Mouse (Mus musculus) lung, embryonic 14.5 days (tissue): ENCODE data around the gene Nptn. TPM values are rescaled to one million over a fixed set of nuclear protein-coding genes. Genes with fewer than 3 reads are reported as not detected.

Source experiments
- ATAC-seq: fragments of 200-750 bp; cut with Nextera tagmentation; 2 replicates; pipeline ENCODE4 v1.8.0; 2017; ENCODE audit warnings: mild to moderate bottlenecking, moderate TSS enrichment, moderate library complexity; ENCODE audit not compliant: insufficient read depth
- DNase-seq: peaks from one replicate; pipeline ENCODE4 v3.0.0-alpha.2; 2015
- H3K27ac ChIP-seq: fragments of 300-500 bp; sonication (generic); 2 replicates; pipeline ENCODE4 v1.5.1; 2014; ENCODE audit warnings: low read depth, mild to moderate bottlenecking, moderate library complexity
- H3K27me3 ChIP-seq: fragments of 300-500 bp; sonication (generic); 2 replicates; pipeline ENCODE4 v1.6.1; 2014; ENCODE audit warnings: low read length, control low read depth; ENCODE audit not compliant: insufficient read depth
- H3K36me3 ChIP-seq: fragments of 300-500 bp; sonication (generic); 2 replicates; pipeline ENCODE4 v1.6.1; 2014; ENCODE audit warnings: control low read depth; ENCODE audit not compliant: insufficient read depth
- H3K4me1 ChIP-seq: fragments of 300-500 bp; sonication (generic); 2 replicates; pipeline ENCODE4 v1.6.1; 2014; ENCODE audit warnings: antibody characterized with exemption, control low read depth; ENCODE audit not compliant: insufficient read depth
- H3K4me2 ChIP-seq: fragments of 300-500 bp; sonication (generic); 2 replicates; pipeline ENCODE4 v1.6.1; 2014; ENCODE audit warnings: mild to moderate bottlenecking
- H3K4me3 ChIP-seq: fragments of 300-500 bp; sonication (generic); 2 replicates; pipeline ENCODE4 v1.5.1; 2014; ENCODE audit warnings: low read depth, low read length
- H3K9ac ChIP-seq: fragments of 300-500 bp; sonication (generic); 2 replicates; pipeline ENCODE4 v1.6.1; 2014
- H3K9me3 ChIP-seq: fragments of 300-500 bp; sonication (generic); 2 replicates; pipeline ENCODE4 v1.6.1; 2016; ENCODE audit warnings: low read depth, low read length, control low read depth
- CTCF ChIP-seq: IDR thresholded peaks from 2 replicates; pipeline ENCODE4 v1.5.1; 2016; ENCODE audit warnings: antibody characterized with exemption, low read depth
- WGBS: fragments of 180-500 bp; shearing (Covaris S2); extraction: QIAGEN DNeasy Blood & Tissue Kit; methylation state at CpG from one replicate; pipeline ENCODE4 v1.1.7; 2014; 5-methylcytosine and 5-hydroxymethylcytosine counted together
- polyA plus RNA-seq: library from polyadenylated mRNA; unstranded; fragments of >200 nt; fragmentation: Nextera tagmentation; extraction: Ambion mirVana; gene quantifications from 2 replicates; pipeline ENCODE4 v1.2.1, GENCODE M21; 2014

The Nptn gene
- polyA plus RNA-seq, 1 experiment from 2014 or later: 124 TPM

DNA sequence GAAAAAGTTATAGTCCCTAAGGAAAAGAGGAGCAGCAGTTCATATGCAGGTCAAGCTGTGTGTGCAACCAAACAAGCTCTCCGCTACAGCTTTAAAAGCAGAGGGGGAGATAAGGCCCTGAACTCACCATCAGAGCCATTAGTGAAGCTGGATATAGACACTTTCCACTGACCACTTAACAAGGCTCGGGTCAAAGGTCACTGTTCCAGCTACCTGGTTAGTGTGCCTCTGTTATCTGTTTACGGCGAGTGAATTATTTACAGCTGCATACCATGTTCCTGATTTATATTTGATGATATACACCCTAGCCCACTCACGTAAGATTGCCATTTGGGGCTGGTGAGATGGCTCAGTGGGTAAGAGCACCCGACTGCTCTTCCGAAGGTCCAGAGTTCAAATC lies 109.4 kb downstream of the Nptn start:
- Histone ChIP-seq H3K9me3 (no peaks in the 10 kb centered on the region), H3K4me1 (no peaks in the 10 kb centered on the region), H3K27ac (no peak overlapping the region), H3K4me3 (no peak overlapping the region), H3K9ac (no peak overlapping the region), H3K4me2 (no peak overlapping the region), H3K36me3 (no peaks in the 10 kb centered on the region), H3K27me3 (no peaks in the 10 kb centered on the region)
- WGBS: 75% methylated on average over 7 of the region's 7 CpGs
- ATAC-seq: no peak
- DNase-seq: no peak
- TF ChIP-seq CTCF: no peak

DNA sequence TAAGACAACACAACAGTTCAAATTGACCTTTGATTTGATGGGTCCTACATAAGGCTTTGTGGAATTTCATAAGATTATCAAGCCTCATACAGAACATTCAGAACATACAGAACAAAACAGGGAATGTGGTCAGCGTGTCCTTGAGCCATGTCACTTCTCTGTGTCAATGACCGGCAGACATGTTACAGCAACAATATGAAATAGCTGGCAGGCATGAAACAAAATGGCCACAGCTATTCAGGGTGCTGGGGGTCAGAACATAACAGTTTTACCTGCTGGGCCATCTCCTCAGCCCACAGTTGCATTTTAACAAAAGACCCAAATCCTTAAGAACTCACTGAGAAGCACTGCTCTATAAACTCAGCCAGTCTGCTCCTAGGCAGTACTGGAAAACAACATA lies 116.4 kb downstream of the Nptn start:
- 96% methylated on average over 2 of the region's 2 CpGs for WGBS
- no peaks in the 10 kb centered on the region for H3K4me1 ChIP-seq
- ATAC-seq (no peak), DNase-seq (no peak)
- H3K27me3 ChIP-seq: no peaks in the 10 kb centered on the region
- H3K9me3 ChIP-seq: no peaks in the 10 kb centered on the region
- no peaks in the 10 kb centered on the region for H3K36me3 ChIP-seq
- no peak overlapping the region for H3K9ac ChIP-seq
- TF ChIP-seq CTCF: no peak
- no peak overlapping the region for H3K27ac ChIP-seq
- H3K4me3 ChIP-seq: no peak overlapping the region
- no peak overlapping the region for H3K4me2 ChIP-seq

- WGBS: 63% methylated on average over 2 of the region's 2 CpGs
- DNase-seq (no peak), ATAC-seq (no peak)
- no peak overlapping the region for H3K4me2 ChIP-seq
- no peaks in the 10 kb centered on the region for H3K4me1 ChIP-seq
- no peaks in the 10 kb centered on the region for H3K36me3 ChIP-seq
- H3K9ac ChIP-seq: no peak overlapping the region
- H3K27ac ChIP-seq: no peak overlapping the region
- H3K27me3 ChIP-seq: no peaks in the 10 kb centered on the region
- H3K9me3 ChIP-seq: no peaks in the 10 kb centered on the region
- H3K4me3 ChIP-seq: no peak overlapping the region
- no peak for TF ChIP-seq CTCF
These were observed 119.7 kb downstream of the Nptn start for GRCm38 (mm10) chr9:58701751-58702150.

GRCm38 (mm10) chr9:58703766-58704165 lies 121.7 kb downstream of the Nptn start:
- no peak for DNase-seq
- Histone ChIP-seq H3K27ac (no peak overlapping the region), H3K4me1 (no peaks in the 10 kb centered on the region), H3K36me3 (no peaks in the 10 kb centered on the region), H3K4me2 (no peak overlapping the region), H3K27me3 (no peaks in the 10 kb centered on the region), H3K9me3 (no peaks in the 10 kb centered on the region), H3K9ac (no peak overlapping the region), H3K4me3 (no peak overlapping the region)
- 80% methylated on average over 7 of the region's 7 CpGs for WGBS
- TF ChIP-seq CTCF: no peak
- ATAC-seq: no peak

GRCm38 (mm10) chr9:58706024-58706423 lies 124.0 kb downstream of the Nptn start:
- Histone ChIP-seq H3K36me3 (no peaks in the 10 kb centered on the region), H3K4me1 (no peaks in the 10 kb centered on the region), H3K27me3 (no peaks in the 10 kb centered on the region), H3K9me3 (no peaks in the 10 kb centered on the region), H3K4me2 (no peak overlapping the region), H3K4me3 (no peak overlapping the region), H3K9ac (no peak overlapping the region), H3K27ac (no peak overlapping the region)
- DNase-seq: no peak
- WGBS: 71% methylated on average over 7 of the region's 7 CpGs
- ATAC-seq: no peak
- TF ChIP-seq CTCF: no peak

Other genes with a start within 250 kb of the Nptn start
- not detected in 2 replicates for gene Tbc1d21, start 211.8 kb upstream of the Nptn start, polyA plus RNA-seq
- 1.9 and 3.0 TPM in 2 replicates for gene Insyn1, start 93.6 kb upstream of the Nptn start, polyA plus RNA-seq
- gene Cd276, start 26.8 kb upstream of the Nptn start, polyA plus RNA-seq: 51.0 and 55.0 TPM in 2 replicates
- gene Rec114, start 161.7 kb downstream of the Nptn start, polyA plus RNA-seq: 1.5 and 2.2 TPM in 2 replicates
- gene Hcn4, start 241.2 kb downstream of the Nptn start, polyA plus RNA-seq: 0.30 and 0.49 TPM in 2 replicates